Mouse (Mus musculus) limb, embryonic 14.5 days (tissue): ENCODE results near the gene Tstd2. TPM values are rescaled to one million over a fixed set of nuclear protein-coding genes. Genes with fewer than 3 reads are reported as not detected.

Source experiments
- ATAC-seq: fragments of 200-750 bp; cut with Nextera tagmentation; 2 replicates; pipeline ENCODE4 v1.8.0; 2017; ENCODE audit warnings: low read depth, moderate number of reproducible peaks, moderate TSS enrichment; ENCODE audit not compliant: low FRiP score
- DNase-seq: peaks from one replicate; pipeline ENCODE4 v3.0.0-alpha.2; 2015; ENCODE audit warnings: low spot score
- H3K27ac ChIP-seq: fragments of 300-500 bp; sonication (generic); replicated peaks from 2 replicates; pipeline ENCODE4 v1.5.1; 2014; ENCODE audit warnings: low read depth, mild to moderate bottlenecking, low read length, moderate library complexity, mixed read lengths
- H3K27me3 ChIP-seq: fragments of 300-500 bp; sonication (generic); 2 replicates; pipeline ENCODE4 v1.6.1; 2014; ENCODE audit warnings: low read length, mixed read lengths; ENCODE audit not compliant: control insufficient read depth, insufficient read depth
- H3K36me3 ChIP-seq: fragments of 300-500 bp; sonication (generic); 2 replicates; pipeline ENCODE4 v1.6.1; 2014; ENCODE audit warnings: mild to moderate bottlenecking, low read length, moderate library complexity, mixed read lengths; ENCODE audit not compliant: control insufficient read depth, insufficient read depth
- H3K4me1 ChIP-seq: fragments of 300-500 bp; sonication (generic); 2 replicates; pipeline ENCODE4 v1.6.1; 2014; ENCODE audit warnings: antibody characterized with exemption, low read length, mixed read lengths; ENCODE audit not compliant: control insufficient read depth, insufficient read depth
- H3K4me2 ChIP-seq: fragments of 300-500 bp; sonication (generic); replicated peaks from 2 replicates; pipeline ENCODE4 v1.6.1; 2014; ENCODE audit warnings: low read depth, mild to moderate bottlenecking, low read length, moderate library complexity; ENCODE audit not compliant: severe bottlenecking
- H3K4me3 ChIP-seq: fragments of 300-500 bp; sonication (generic); replicated peaks from 2 replicates; pipeline ENCODE4 v1.5.1; 2014; ENCODE audit warnings: low read length
- H3K9ac ChIP-seq: fragments of 300-500 bp; sonication (generic); 2 replicates; pipeline ENCODE4 v1.6.1; 2014; ENCODE audit warnings: mild to moderate bottlenecking, low read depth, low read length, moderate library complexity; ENCODE audit not compliant: severe bottlenecking
- H3K9me3 ChIP-seq: fragments of 300-500 bp; sonication (generic); 2 replicates; pipeline ENCODE4 v1.6.1; 2016; ENCODE audit warnings: low read length; ENCODE audit not compliant: control insufficient read depth
- POLR2A ChIP-seq: fragments of 200-500 bp; IDR thresholded peaks from 2 replicates; pipeline ENCODE4 v1.8.0; 2012; ENCODE audit warnings: inconsistent platforms, mild to moderate bottlenecking, moderate library complexity, borderline replicate concordance; ENCODE audit not compliant: insufficient read depth, insufficient read length; ENCODE audit errors: extremely low read depth
- WGBS: fragments of 180-500 bp; shearing (Covaris S2); extraction: QIAGEN DNeasy Blood & Tissue Kit; methylation state at CpG from one replicate; pipeline ENCODE4 v1.1.7; 2014; 5-methylcytosine and 5-hydroxymethylcytosine counted together
- polyA plus RNA-seq, 2 experiments: library from polyadenylated mRNA; depleted of rRNA in 1 of 2; stranded (reverse) in 1 of 2; unstranded in 1 of 2; fragments of >200 nt; fragmentation: Nextera tagmentation in 1 of 2; extraction: Ambion mirVana in 1 of 2; gene quantifications; 2 replicates each; pipeline versions ENCODE4 v1.2.1 to v1.2.3; 2012 to 2014

Gene Tstd2
- polyA plus RNA-seq, 2 experiments = 17.5 to 26.6 TPM

DNA sequence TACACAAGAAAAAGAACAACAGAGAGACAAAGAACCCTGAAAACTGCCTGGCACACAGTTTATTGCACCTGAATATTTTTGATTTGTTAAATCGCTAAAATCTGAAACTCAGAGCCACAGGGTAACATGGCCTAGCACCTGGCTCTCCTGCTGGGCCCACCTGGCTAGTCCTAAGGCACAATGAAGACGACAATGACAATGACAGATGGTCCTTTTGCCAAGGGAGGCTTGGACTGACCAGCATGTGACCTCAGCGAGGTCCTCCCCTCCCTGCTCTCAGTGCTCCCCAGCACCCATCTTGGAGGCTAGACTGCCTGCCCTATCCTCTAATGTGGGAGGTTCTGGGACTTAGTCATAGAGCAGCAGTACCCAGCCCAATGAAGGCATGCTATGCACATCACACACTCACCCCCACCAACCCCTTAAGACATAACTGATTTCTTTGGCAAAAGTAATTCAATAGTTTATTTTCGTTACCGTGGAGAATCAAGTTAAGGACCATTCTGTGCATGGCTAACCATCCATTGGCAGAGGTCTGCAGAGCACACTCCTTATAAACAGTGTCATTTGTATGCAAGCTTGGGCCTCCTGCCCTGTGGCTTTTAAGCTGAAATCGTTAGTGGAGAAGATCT, 68.5 kb downstream of the Tstd2 start:
- H3K27me3 ChIP-seq = no peaks in the 10 kb centered on the region
- H3K4me1 ChIP-seq = no peaks in the 10 kb centered on the region
- H3K4me2 ChIP-seq = no peak overlapping the region
- H3K9ac ChIP-seq = no peak overlapping the region
- DNase-seq = no peak
- H3K4me3 ChIP-seq = no peak overlapping the region
- TF ChIP-seq POLR2A = no peak
- no peak for ATAC-seq
- WGBS = 78% methylated on average over 6 of the region's 6 CpGs
- H3K27ac ChIP-seq = no peak overlapping the region
- no peaks in the 10 kb centered on the region for H3K9me3 ChIP-seq
- no peaks in the 10 kb centered on the region for H3K36me3 ChIP-seq

DNA sequence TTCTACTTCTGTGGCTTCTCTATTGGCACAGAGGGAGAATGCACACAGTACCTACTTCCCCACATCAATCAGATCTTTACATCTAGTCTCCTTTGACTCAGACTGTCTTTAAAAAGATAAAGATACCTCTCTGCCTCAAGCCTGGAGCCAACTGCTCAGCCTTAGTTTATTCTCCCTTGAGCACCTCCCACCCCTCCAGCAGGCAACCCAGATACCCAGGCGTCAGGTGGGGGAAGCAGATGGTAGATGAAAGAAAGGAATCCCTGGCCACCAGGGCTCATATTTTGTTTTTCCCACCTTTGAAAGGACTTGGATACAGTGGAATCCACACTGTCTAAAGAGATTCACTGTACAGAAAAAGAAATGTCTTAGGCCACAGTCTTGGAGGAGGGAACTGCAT, 69.9 kb downstream of the Tstd2 start:
- Histone ChIP-seq H3K9ac (no peak overlapping the region), H3K4me1 (peaks cover 9% of the 10 kb centered on the region; the same call in 1 of the 2 replicates), H3K27ac (no peak overlapping the region), H3K4me2 (no peak overlapping the region), H3K36me3 (no peaks in the 10 kb centered on the region), H3K9me3 (no peaks in the 10 kb centered on the region), H3K4me3 (no peak overlapping the region), H3K27me3 (no peaks in the 10 kb centered on the region)
- no peak for TF ChIP-seq POLR2A
- no peak for ATAC-seq
- DNase-seq = no peak
- 18% methylated on average over 1 of the region's 1 CpGs for WGBS

DNA sequence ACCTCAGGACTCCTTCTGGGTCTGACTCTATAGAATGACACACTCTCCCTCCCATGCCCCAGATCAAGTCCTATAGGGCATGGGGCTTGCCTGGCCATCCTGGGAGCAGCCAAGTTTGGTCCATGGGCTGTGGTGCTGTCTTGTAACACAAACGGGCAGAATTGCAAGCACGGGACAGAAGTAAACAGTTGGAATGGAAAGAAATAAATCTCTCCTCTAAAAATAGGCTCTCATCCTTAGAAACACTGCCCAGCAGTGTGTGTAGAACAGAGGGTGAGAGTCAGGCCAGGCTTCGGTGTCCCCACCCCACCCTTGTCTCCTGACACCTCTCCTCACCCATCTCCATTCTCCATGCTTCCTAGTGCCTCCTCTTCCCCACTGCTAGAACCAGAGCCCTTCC, 70.4 kb downstream of the Tstd2 start:
- 80% methylated on average over 3 of the region's 3 CpGs for WGBS
- no peak overlapping the region for H3K4me3 ChIP-seq
- no peak overlapping the region for H3K27ac ChIP-seq
- H3K27me3 ChIP-seq = no peaks in the 10 kb centered on the region
- H3K9ac ChIP-seq = no peak overlapping the region
- no peaks in the 10 kb centered on the region for H3K36me3 ChIP-seq
- no peaks in the 10 kb centered on the region for H3K9me3 ChIP-seq
- no peak for TF ChIP-seq POLR2A
- DNase-seq (no peak), ATAC-seq (no peak)
- peaks cover 9% of the 10 kb centered on the region; the same call in 1 of the 2 replicates for H3K4me1 ChIP-seq
- H3K4me2 ChIP-seq = no peak overlapping the region

DNA sequence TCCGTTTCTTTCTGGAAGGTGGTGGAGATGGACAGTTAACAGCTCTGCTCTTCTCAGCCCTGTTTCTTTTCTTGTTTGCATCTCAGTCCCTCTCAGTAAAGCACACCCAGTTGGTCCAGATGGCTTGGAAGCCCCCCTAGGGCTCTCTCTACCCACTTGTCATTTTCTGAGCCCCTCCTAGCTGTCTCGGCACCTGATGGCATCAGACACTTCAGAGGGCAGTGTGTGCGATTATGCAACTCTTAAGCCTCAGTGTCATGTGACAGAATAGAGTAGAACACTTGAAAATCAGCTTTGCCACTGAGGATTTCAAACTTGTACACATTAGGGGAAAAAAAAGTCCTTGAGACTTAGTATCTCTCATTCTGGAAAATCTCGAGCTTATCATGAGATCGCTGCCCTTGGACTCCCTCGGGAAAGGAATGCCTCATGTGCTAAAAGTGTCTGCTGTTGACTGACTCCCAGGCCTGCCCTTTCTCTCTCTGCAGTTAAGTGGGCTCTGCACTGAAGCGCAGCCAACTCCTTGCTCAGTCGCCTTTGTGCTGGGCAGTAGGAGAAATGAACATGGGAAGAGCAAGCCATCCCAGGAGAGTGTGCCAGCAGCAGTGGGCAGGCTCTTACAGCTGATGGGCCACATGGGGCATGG, 72.7 kb downstream of the Tstd2 start:
- WGBS = 68% methylated on average over 8 of the region's 8 CpGs
- no peak for DNase-seq
- no peak for TF ChIP-seq POLR2A
- no peaks in the 10 kb centered on the region for H3K27me3 ChIP-seq
- no peaks in the 10 kb centered on the region for H3K36me3 ChIP-seq
- no peak overlapping the region for H3K4me2 ChIP-seq
- no peaks in the 10 kb centered on the region for H3K9me3 ChIP-seq
- H3K27ac ChIP-seq = no peak overlapping the region
- no peak overlapping the region for H3K4me3 ChIP-seq
- no peak overlapping the region for H3K9ac ChIP-seq
- ATAC-seq = no peak
- H3K4me1 ChIP-seq = peaks cover 9% of the 10 kb centered on the region; the same call in 1 of the 2 replicates

DNA sequence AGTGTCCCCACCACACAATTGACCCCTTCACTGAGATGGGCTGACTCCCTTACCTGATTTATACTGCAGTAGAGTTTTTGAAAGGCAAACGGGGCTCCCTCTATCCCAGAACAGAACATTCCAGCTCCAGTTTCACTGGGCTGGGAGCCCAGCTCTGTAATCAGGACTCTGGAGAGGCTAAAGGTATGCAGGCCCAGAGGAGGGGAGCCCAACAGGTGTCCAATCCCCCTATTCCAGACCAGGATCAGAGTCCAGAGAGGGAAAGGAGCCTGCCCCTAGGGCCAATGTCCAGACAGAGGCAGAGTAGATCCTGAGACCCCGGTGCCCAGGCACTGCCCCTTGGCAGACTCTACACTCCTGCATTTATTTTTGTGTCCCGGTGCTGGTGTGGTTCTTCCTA, 73.5 kb downstream of the Tstd2 start:
- no peak for ATAC-seq

More for the DNA sequence above, 73.5 kb downstream of the Tstd2 start:
- H3K4me1 ChIP-seq = peaks cover 9% of the 10 kb centered on the region; the same call in 1 of the 2 replicates
- H3K36me3 ChIP-seq = no peaks in the 10 kb centered on the region
- WGBS = 56% methylated on average over 3 of the region's 3 CpGs
- no peak overlapping the region for H3K9ac ChIP-seq
- no peak overlapping the region for H3K4me3 ChIP-seq
- H3K9me3 ChIP-seq = no peaks in the 10 kb centered on the region
- H3K4me2 ChIP-seq = no peak overlapping the region
- TF ChIP-seq POLR2A = no peak
- H3K27me3 ChIP-seq = no peaks in the 10 kb centered on the region
- DNase-seq = no peak
- no peak overlapping the region for H3K27ac ChIP-seq

Other genes with a start within 250 kb of the Tstd2 start
- gene Ccdc180, start 248.4 kb downstream of the Tstd2 start, polyA plus RNA-seq (2012; rRNA removed) = 0.01 and 0.03 TPM in 2 replicates
- gene Ccdc180, start 248.4 kb downstream of the Tstd2 start, polyA plus RNA-seq (2014; fragmentation: Nextera tagmentation; extraction: Ambion mirVana) = 0.04 and 0.07 TPM in 2 replicates
- gene Tdrd7, start 173.4 kb downstream of the Tstd2 start, polyA plus RNA-seq (2012; rRNA removed) = 12.7 TPM in 2 replicates
- 12.9 and 13.4 TPM in 2 replicates for gene Tdrd7, start 173.4 kb downstream of the Tstd2 start, polyA plus RNA-seq (2014; fragmentation: Nextera tagmentation; extraction: Ambion mirVana)
- gene Tmod1, start 99.8 kb downstream of the Tstd2 start, polyA plus RNA-seq (2012; rRNA removed) = 8.1 and 10.8 TPM in 2 replicates
- 9.9 and 15.8 TPM in 2 replicates for gene Tmod1, start 99.8 kb downstream of the Tstd2 start, polyA plus RNA-seq (2014; fragmentation: Nextera tagmentation; extraction: Ambion mirVana)
- 54.3 and 75.2 TPM in 2 replicates for gene Ncbp1, start 81 bp downstream of the Tstd2 start, polyA plus RNA-seq (2012; rRNA removed)
- 74.0 and 79.7 TPM in 2 replicates for gene Ncbp1, start 81 bp downstream of the Tstd2 start, polyA plus RNA-seq (2014; fragmentation: Nextera tagmentation; extraction: Ambion mirVana)
- gene Xpa, start 57.6 kb upstream of the Tstd2 start, polyA plus RNA-seq (2012; rRNA removed) = 24.6 and 29.0 TPM in 2 replicates
- gene Xpa, start 57.6 kb upstream of the Tstd2 start, polyA plus RNA-seq (2014; fragmentation: Nextera tagmentation; extraction: Ambion mirVana) = 24.4 and 24.8 TPM in 2 replicates
- not detected in 2 replicates for gene Foxe1, start 204.9 kb upstream of the Tstd2 start, polyA plus RNA-seq (2012; rRNA removed)
- not detected in 2 replicates for gene Foxe1, start 204.9 kb upstream of the Tstd2 start, polyA plus RNA-seq (2014; fragmentation: Nextera tagmentation; extraction: Ambion mirVana)